Mouse (Mus musculus): ENCODE data around the gene Nr1h4. TPM values are rescaled to one million over a fixed set of nuclear protein-coding genes. Genes with fewer than 3 reads are reported as not detected.

Nr1h4 gene
- polyA plus RNA-seq (2012; rRNA removed), result 0.03 and 0.08 TPM in 2 replicates
- not detected in 2 replicates for polyA plus RNA-seq (2014; fragmentation: Nextera tagmentation; extraction: Ambion mirVana)

GRCm38 (mm10) chr10:89532929-89533727 is at the start of gene Nr1h4:
Gene Nr1h4, minus strand, starts transcription at chr10:89533585.
- no peak for ATAC-seq (ENCODE audit: low FRiP score, low read depth)
- Histone ChIP-seq H3K27ac (replicated peaks; ENCODE audit: low read depth, low read length) (no peak within 1 kb of the TSS), H3K9me3 (ENCODE audit: control insufficient read depth, low read length) (no peaks in the 10 kb centered on the region), H3K4me2 (replicated peaks; ENCODE audit: low read depth, low read length, severe bottlenecking) (no peak within 1 kb of the TSS), H3K9ac (ENCODE audit: low read depth, low read length, severe bottlenecking) (no peak within 1 kb of the TSS), H3K4me3 (replicated peaks; ENCODE audit: low read length) (no peak within 1 kb of the TSS), H3K4me1 (ENCODE audit: control insufficient read depth, insufficient read depth, low read length) (no peaks in the 10 kb centered on the region), H3K27me3 (ENCODE audit: control insufficient read depth, insufficient read depth, low read length) (no peaks in the 10 kb centered on the region), H3K36me3 (ENCODE audit: control insufficient read depth, insufficient read depth, low read length) (no peaks in the 10 kb centered on the region)
- TF ChIP-seq POLR2A (IDR thresholded peaks at IDR 0.05; ENCODE audit: borderline replicate concordance, extremely low read depth, insufficient read depth, insufficient read length), result no peak
- WGBS, result 74% methylated on average over 17 of the region's 17 CpGs
- no peak for DNase-seq (ENCODE audit: low spot score)

- ATAC-seq (ENCODE audit: low FRiP score, low read depth), result no peak
- H3K27ac ChIP-seq (replicated peaks; ENCODE audit: low read depth, low read length), result no peak overlapping the region
- no peaks in the 10 kb centered on the region for H3K9me3 ChIP-seq (ENCODE audit: control insufficient read depth, low read length)
- no peaks in the 10 kb centered on the region for H3K4me1 ChIP-seq (ENCODE audit: control insufficient read depth, insufficient read depth, low read length)
- no peak for TF ChIP-seq POLR2A (IDR thresholded peaks at IDR 0.05; ENCODE audit: borderline replicate concordance, extremely low read depth, insufficient read depth, insufficient read length)
- H3K4me3 ChIP-seq (replicated peaks; ENCODE audit: low read length), result no peak overlapping the region
- H3K9ac ChIP-seq (ENCODE audit: low read depth, low read length, severe bottlenecking), result no peak overlapping the region
- no peak overlapping the region for H3K4me2 ChIP-seq (replicated peaks; ENCODE audit: low read depth, low read length, severe bottlenecking)
- no peaks in the 10 kb centered on the region for H3K27me3 ChIP-seq (ENCODE audit: control insufficient read depth, insufficient read depth, low read length)
- WGBS, result 89% methylated on average over 4 of the region's 4 CpGs
- H3K36me3 ChIP-seq (ENCODE audit: control insufficient read depth, insufficient read depth, low read length), result no peaks in the 10 kb centered on the region
- no peak for DNase-seq (ENCODE audit: low spot score)
These were observed 45.4 kb upstream of the Nr1h4 start for GRCm38 (mm10) chr10:89578801-89579200.

- no peak for DNase-seq (ENCODE audit: low spot score)
- ATAC-seq (ENCODE audit: low FRiP score, low read depth), result no peak
- no peak overlapping the region for H3K9ac ChIP-seq (ENCODE audit: low read depth, low read length, severe bottlenecking)
- no peak overlapping the region for H3K4me2 ChIP-seq (replicated peaks; ENCODE audit: low read depth, low read length, severe bottlenecking)
- 80% methylated on average over 3 of the region's 3 CpGs for WGBS
- H3K27me3 ChIP-seq (ENCODE audit: control insufficient read depth, insufficient read depth, low read length), result no peaks in the 10 kb centered on the region
- H3K4me1 ChIP-seq (ENCODE audit: control insufficient read depth, insufficient read depth, low read length), result no peaks in the 10 kb centered on the region
- no peaks in the 10 kb centered on the region for H3K9me3 ChIP-seq (ENCODE audit: control insufficient read depth, low read length)
- H3K27ac ChIP-seq (replicated peaks; ENCODE audit: low read depth, low read length), result no peak overlapping the region
- H3K36me3 ChIP-seq (ENCODE audit: control insufficient read depth, insufficient read depth, low read length), result no peaks in the 10 kb centered on the region
- no peak overlapping the region for H3K4me3 ChIP-seq (replicated peaks; ENCODE audit: low read length)
- TF ChIP-seq POLR2A (IDR thresholded peaks at IDR 0.05; ENCODE audit: borderline replicate concordance, extremely low read depth, insufficient read depth, insufficient read length), result no peak
These were observed 44.3 kb upstream of the Nr1h4 start for GRCm38 (mm10) chr10:89577666-89578065.

GRCm38 (mm10) chr10:89573421-89573820 is 40.0 kb upstream of the Nr1h4 start:
- Histone ChIP-seq H3K4me2 (replicated peaks; ENCODE audit: low read depth, low read length, severe bottlenecking) (no peak overlapping the region), H3K4me3 (replicated peaks; ENCODE audit: low read length) (no peak overlapping the region), H3K36me3 (ENCODE audit: control insufficient read depth, insufficient read depth, low read length) (no peaks in the 10 kb centered on the region), H3K9ac (ENCODE audit: low read depth, low read length, severe bottlenecking) (no peak overlapping the region), H3K27me3 (ENCODE audit: control insufficient read depth, insufficient read depth, low read length) (no peaks in the 10 kb centered on the region), H3K4me1 (ENCODE audit: control insufficient read depth, insufficient read depth, low read length) (no peaks in the 10 kb centered on the region), H3K9me3 (ENCODE audit: control insufficient read depth, low read length) (no peaks in the 10 kb centered on the region), H3K27ac (replicated peaks; ENCODE audit: low read depth, low read length) (no peak overlapping the region)
- ATAC-seq (ENCODE audit: low FRiP score, low read depth), result no peak
- TF ChIP-seq POLR2A (IDR thresholded peaks at IDR 0.05; ENCODE audit: borderline replicate concordance, extremely low read depth, insufficient read depth, insufficient read length), result no peak
- DNase-seq (ENCODE audit: low spot score), result no peak
- WGBS, result 88% methylated on average over 3 of the region's 3 CpGs

- H3K4me2 ChIP-seq (replicated peaks; ENCODE audit: low read depth, low read length, severe bottlenecking), result no peak overlapping the region
- H3K36me3 ChIP-seq (ENCODE audit: control insufficient read depth, insufficient read depth, low read length), result no peaks in the 10 kb centered on the region
- no peak overlapping the region for H3K4me3 ChIP-seq (replicated peaks; ENCODE audit: low read length)
- no peaks in the 10 kb centered on the region for H3K27me3 ChIP-seq (ENCODE audit: control insufficient read depth, insufficient read depth, low read length)
- WGBS, result 90% methylated on average over 6 of the region's 6 CpGs
- no peaks in the 10 kb centered on the region for H3K9me3 ChIP-seq (ENCODE audit: control insufficient read depth, low read length)
- no peak overlapping the region for H3K27ac ChIP-seq (replicated peaks; ENCODE audit: low read depth, low read length)
- DNase-seq (ENCODE audit: low spot score) (no peak), ATAC-seq (ENCODE audit: low FRiP score, low read depth) (no peak)
- no peak overlapping the region for H3K9ac ChIP-seq (ENCODE audit: low read depth, low read length, severe bottlenecking)
- no peak for TF ChIP-seq POLR2A (IDR thresholded peaks at IDR 0.05; ENCODE audit: borderline replicate concordance, extremely low read depth, insufficient read depth, insufficient read length)
- no peaks in the 10 kb centered on the region for H3K4me1 ChIP-seq (ENCODE audit: control insufficient read depth, insufficient read depth, low read length)
These were observed 39.6 kb upstream of the Nr1h4 start for GRCm38 (mm10) chr10:89572946-89573345.

All from limb, embryonic 14.5 days (tissue).